Mouse (Mus musculus) stomach, postnatal 0 days (tissue): Measurements from ENCODE around the gene Slc9a9. TPM values are rescaled to one million over a fixed set of nuclear protein-coding genes. Genes with fewer than 3 reads are reported as not detected.

Source experiments
- ATAC-seq: fragments of 200-750 bp; cut with Nextera tagmentation; 2 replicates; pipeline ENCODE4 v1.8.0; 2017; ENCODE audit not compliant: low FRiP score, low TSS enrichment
- DNase-seq: peaks from one replicate; pipeline ENCODE4 v3.0.0-alpha.2; 2016; ENCODE audit warnings: low spot score
- H3K27ac ChIP-seq: fragments of 300-500 bp; sonication (generic); replicated peaks from 2 replicates; pipeline ENCODE4 v1.5.1; 2014; ENCODE audit warnings: mild to moderate bottlenecking, control low read depth
- H3K27me3 ChIP-seq: fragments of 300-500 bp; sonication (generic); 2 replicates; pipeline ENCODE4 v1.6.1; 2014; ENCODE audit warnings: low read length; ENCODE audit not compliant: control insufficient read depth, insufficient read depth
- H3K36me3 ChIP-seq: fragments of 300-500 bp; sonication (generic); 2 replicates; pipeline ENCODE4 v1.6.1; 2014; ENCODE audit warnings: low read length, mixed read lengths; ENCODE audit not compliant: control insufficient read depth, insufficient read depth
- H3K4me1 ChIP-seq: fragments of 300-500 bp; sonication (generic); replicated peaks from 2 replicates; pipeline ENCODE4 v1.6.1; 2014; ENCODE audit warnings: antibody characterized with exemption; ENCODE audit not compliant: control insufficient read depth, insufficient read depth
- H3K4me2 ChIP-seq: fragments of 300-500 bp; sonication (generic); replicated peaks from 2 replicates; pipeline ENCODE4 v1.6.1; 2014; ENCODE audit warnings: low read depth, mild to moderate bottlenecking, control low read depth, moderate library complexity
- H3K4me3 ChIP-seq: fragments of 300-500 bp; sonication (generic); 2 replicates; pipeline ENCODE4 v1.5.1; 2014; ENCODE audit warnings: low read depth, low read length, control low read depth
- H3K9ac ChIP-seq: fragments of 300-500 bp; sonication (generic); 2 replicates; pipeline ENCODE4 v1.6.1; 2014; ENCODE audit warnings: mild to moderate bottlenecking, low read length, control low read depth, mixed read lengths
- H3K9me3 ChIP-seq: fragments of 300-500 bp; sonication (generic); 2 replicates; pipeline ENCODE4 v1.6.1; 2016; ENCODE audit warnings: low read length; ENCODE audit not compliant: control insufficient read depth
- CTCF ChIP-seq: IDR thresholded peaks from 2 replicates; pipeline ENCODE4 v1.5.1; 2016; ENCODE audit warnings: antibody characterized with exemption, low read depth, mild to moderate bottlenecking, moderate library complexity
- EP300 ChIP-seq: optimal IDR thresholded peaks from 2 replicates; pipeline ENCODE3; 2016; ENCODE audit warnings: antibody characterized with exemption
- WGBS: fragments of 180-500 bp; shearing (Covaris S2); extraction: QIAGEN DNeasy Blood & Tissue Kit; methylation state at CpG from one replicate; pipeline ENCODE4 v1.1.7; 2014; 5-methylcytosine and 5-hydroxymethylcytosine counted together
- polyA plus RNA-seq: library from polyadenylated mRNA; unstranded; fragments of >200 nt; fragmentation: Nextera tagmentation; extraction: Ambion mirVana; gene quantifications from 2 replicates; pipeline ENCODE4 v1.2.1, GENCODE M21; 2015

The Slc9a9 gene
- polyA plus RNA-seq, 1 experiment from 2014 or later = 3.4 TPM

DNA sequence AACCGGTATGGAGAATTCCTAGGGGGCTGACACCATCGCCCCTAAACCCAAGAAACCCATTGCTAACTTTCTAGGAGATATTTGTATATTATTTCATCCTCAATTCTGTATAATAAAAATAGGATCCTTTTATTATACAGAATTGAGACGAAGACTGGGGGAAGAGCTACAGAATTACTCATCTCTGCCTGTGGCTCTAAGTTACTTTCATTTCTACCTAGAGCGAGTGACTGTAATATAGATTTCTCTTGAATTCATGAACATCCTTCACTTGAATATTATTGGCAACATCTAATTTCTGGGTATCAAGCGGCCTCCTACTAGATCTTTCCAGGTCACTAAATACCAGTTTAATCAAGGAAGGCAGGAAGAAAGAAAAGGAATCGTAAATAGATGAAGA lies 436.1 kb downstream of the Slc9a9 start:
- Histone ChIP-seq H3K4me3 (no peak overlapping the region), H3K9me3 (no peaks in the 10 kb centered on the region), H3K27ac (no peak overlapping the region), H3K4me1 (no peaks in the 10 kb centered on the region), H3K4me2 (no peak overlapping the region), H3K36me3 (no peaks in the 10 kb centered on the region), H3K9ac (no peak overlapping the region), H3K27me3 (no peaks in the 10 kb centered on the region)
- DNase-seq = no peak
- ATAC-seq = no peak
- TF ChIP-seq EP300 (no peak), CTCF (no peak)
- 92% methylated on average over 6 of the region's 6 CpGs for WGBS

DNA sequence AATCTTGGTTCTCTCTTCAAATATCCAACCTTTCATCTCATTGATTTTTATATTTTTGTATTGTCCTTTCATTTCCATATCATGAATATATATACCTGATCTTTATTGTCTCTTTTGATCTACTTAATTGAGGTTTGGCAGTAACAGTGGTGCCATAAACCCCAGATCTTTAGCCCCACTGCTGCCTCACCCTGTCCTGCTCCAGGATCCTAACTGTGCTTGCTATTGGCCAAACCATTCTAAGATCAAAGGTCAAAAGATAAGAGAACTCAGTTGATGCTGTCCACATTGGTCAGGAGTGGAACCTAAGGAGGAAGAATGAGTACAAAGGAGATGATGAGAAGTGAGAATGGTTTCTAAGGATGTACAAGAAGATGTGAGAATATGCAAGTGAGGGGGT lies 440.1 kb downstream of the Slc9a9 start:
- no peaks in the 10 kb centered on the region for H3K9me3 ChIP-seq
- no peaks in the 10 kb centered on the region for H3K27me3 ChIP-seq
- no peaks in the 10 kb centered on the region for H3K36me3 ChIP-seq
- no peak for TF ChIP-seq CTCF
- H3K4me1 ChIP-seq = no peaks in the 10 kb centered on the region
- ATAC-seq (no peak), DNase-seq (no peak)
- no peak overlapping the region for H3K9ac ChIP-seq
- no peak overlapping the region for H3K27ac ChIP-seq
- H3K4me2 ChIP-seq = no peak overlapping the region
- H3K4me3 ChIP-seq = no peak overlapping the region

DNA sequence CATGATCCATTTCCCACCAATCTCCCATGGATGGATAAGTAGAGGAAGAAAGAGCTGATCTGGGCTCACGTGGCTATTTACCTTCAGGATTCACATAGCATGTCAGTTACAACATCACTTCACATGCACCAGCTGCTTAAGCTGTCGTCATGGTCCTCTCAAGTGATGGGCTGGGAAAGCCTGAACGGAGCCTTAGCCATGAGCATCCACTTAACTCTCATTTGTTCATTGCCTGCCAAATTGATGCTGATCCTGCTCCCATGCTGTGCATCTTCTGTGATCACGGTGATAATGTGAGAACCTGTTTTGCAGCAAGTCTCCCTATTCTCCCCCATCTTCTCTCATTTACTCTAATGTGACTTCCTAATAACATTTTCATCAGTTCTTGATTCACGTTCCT lies 441.1 kb downstream of the Slc9a9 start:
- no peak for ATAC-seq

DNA sequence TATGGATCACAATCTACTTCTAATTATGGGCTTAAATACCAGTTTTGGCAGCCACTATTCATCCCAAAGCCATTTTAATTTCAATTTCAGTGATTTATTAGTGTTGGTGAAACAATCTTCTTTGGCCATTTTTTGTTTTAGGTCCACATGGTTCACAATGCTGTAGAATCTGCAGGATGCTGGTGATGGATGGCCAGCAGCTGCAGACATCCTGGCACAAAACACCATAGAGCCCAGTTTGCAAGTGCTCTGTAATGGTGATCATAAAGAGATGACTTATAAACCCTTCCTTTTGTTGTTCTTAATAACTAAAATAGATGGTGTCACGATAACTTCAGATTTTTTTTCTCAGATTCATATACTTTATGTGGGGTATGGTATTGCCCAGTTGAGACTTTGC lies 442.0 kb downstream of the Slc9a9 start:
- ATAC-seq (no peak), DNase-seq (no peak)
- H3K4me1 ChIP-seq = no peaks in the 10 kb centered on the region
- 91% methylated on average over 1 of the region's 1 CpGs for WGBS
- H3K27ac ChIP-seq = no peak overlapping the region
- H3K9ac ChIP-seq = no peak overlapping the region
- H3K4me3 ChIP-seq = no peak overlapping the region
- H3K9me3 ChIP-seq = no peaks in the 10 kb centered on the region
- no peaks in the 10 kb centered on the region for H3K36me3 ChIP-seq
- TF ChIP-seq EP300 = no peak
- TF ChIP-seq CTCF = no peak
- H3K27me3 ChIP-seq = no peaks in the 10 kb centered on the region
- H3K4me2 ChIP-seq = no peak overlapping the region

More for the DNA sequence above, 441.1 kb downstream of the Slc9a9 start:
- H3K36me3 ChIP-seq = no peaks in the 10 kb centered on the region
- TF ChIP-seq EP300 = no peak
- no peak for TF ChIP-seq CTCF
- DNase-seq = no peak
- 73% methylated on average over 5 of the region's 5 CpGs for WGBS
- H3K4me3 ChIP-seq = no peak overlapping the region
- H3K27me3 ChIP-seq = no peaks in the 10 kb centered on the region
- H3K4me2 ChIP-seq = no peak overlapping the region
- H3K9me3 ChIP-seq = no peaks in the 10 kb centered on the region
- no peaks in the 10 kb centered on the region for H3K4me1 ChIP-seq
- H3K9ac ChIP-seq = no peak overlapping the region
- H3K27ac ChIP-seq = no peak overlapping the region

DNA sequence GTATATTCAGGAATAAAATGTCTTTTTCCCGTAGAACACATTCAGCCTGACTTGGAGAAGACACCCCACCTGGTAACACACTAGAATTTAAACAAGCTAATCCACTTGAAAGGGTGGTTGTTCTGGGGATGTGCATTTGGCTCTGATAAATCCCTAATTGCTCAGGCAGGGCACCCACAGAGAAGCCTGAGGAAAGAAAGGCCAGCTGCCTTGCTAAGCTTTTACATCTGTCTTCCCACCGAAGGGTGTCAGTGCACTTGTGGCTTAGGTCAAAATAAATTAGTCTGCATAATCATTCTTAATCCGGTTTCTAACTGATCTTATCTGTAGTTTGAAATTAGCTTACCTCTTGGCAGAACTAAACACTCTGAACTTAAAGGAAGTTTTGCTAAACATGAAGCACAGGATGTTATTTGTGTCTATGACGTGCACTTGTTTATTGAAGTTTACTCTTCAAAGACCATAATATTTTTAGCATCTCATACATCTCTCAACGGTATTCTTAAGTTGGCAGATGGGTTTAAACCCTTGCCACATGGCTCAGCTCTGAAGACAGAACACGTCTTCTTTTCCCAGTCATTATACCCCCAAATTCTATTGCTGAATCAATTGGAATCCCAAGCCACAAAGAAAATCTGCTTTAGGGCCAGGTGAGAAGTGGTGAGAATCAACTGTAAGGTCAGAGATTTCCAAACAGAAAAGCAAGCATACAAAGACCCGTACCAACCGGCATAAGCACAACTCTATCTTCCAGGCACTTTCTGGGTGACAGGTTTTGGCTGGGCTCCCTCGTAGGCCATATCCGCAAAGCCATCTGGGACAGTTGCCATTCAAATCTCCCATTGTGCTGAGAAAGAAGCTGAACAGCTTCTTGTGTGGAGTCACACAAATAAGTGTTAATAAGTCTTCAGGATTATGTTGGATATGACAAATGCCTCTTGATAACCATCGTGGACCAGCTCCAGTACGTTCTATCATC lies 443.7 kb downstream of the Slc9a9 start:
- TF ChIP-seq CTCF = no peak
- TF ChIP-seq EP300 = no peak
- Histone ChIP-seq H3K27me3 (no peaks in the 10 kb centered on the region), H3K9me3 (no peaks in the 10 kb centered on the region), H3K36me3 (no peaks in the 10 kb centered on the region), H3K9ac (no peak overlapping the region), H3K4me1 (no peaks in the 10 kb centered on the region), H3K4me3 (no peak overlapping the region), H3K27ac (no peak overlapping the region), H3K4me2 (no peak overlapping the region)
- WGBS = 35% methylated on average over 12 of the region's 12 CpGs
- ATAC-seq = no peak
- DNase-seq = no peak

DNA sequence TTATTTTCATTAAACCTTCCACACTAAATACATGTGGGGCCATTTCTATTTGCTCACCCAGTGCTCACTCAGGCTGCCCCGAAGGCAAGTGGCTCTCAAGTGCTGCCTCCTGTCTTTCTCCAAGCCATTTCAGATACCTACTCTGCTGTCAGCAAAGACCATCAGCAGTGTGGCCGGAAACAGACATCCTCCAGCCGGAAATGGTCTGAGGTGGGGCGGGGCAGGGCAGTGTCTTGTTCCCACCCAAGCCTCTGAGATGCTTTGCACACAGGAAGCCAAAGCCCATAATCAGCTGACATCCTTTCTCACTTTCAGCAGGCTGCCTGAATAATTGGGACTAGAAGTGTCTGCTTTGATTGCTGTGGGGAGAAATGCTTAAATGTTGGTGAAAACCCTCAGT lies 450.4 kb downstream of the Slc9a9 start:
- H3K9me3 ChIP-seq = no peaks in the 10 kb centered on the region
- no peak overlapping the region for H3K4me2 ChIP-seq
- H3K4me1 ChIP-seq = no peaks in the 10 kb centered on the region
- ATAC-seq = no peak
- no peak for DNase-seq
- H3K27me3 ChIP-seq = no peaks in the 10 kb centered on the region
- no peak overlapping the region for H3K27ac ChIP-seq
- H3K36me3 ChIP-seq = no peaks in the 10 kb centered on the region
- no peak overlapping the region for H3K9ac ChIP-seq
- TF ChIP-seq EP300 (no peak), CTCF (no peak)
- no peak overlapping the region for H3K4me3 ChIP-seq
- WGBS = 66% methylated on average over 4 of the region's 4 CpGs
